Mouse (Mus musculus): ENCODE measurements around the gene Ccnd1.

The Ccnd1 gene

GRCm38 (mm10) chr7:144939344-144940002 is at the start of gene Ccnd1:
Gene Ccnd1 (minus strand): TSS chr7:144939925.
- peak; percentile 41 to 46 for DNase-seq

GRCm38 (mm10) chr7:144988856-144989255 is 49.1 kb upstream of the Ccnd1 start:
- no peak for DNase-seq

- no peak for DNase-seq
Observed at GRCm38 (mm10) chr7:144985100-144985499, 45.4 kb upstream of the Ccnd1 start.

DNA sequence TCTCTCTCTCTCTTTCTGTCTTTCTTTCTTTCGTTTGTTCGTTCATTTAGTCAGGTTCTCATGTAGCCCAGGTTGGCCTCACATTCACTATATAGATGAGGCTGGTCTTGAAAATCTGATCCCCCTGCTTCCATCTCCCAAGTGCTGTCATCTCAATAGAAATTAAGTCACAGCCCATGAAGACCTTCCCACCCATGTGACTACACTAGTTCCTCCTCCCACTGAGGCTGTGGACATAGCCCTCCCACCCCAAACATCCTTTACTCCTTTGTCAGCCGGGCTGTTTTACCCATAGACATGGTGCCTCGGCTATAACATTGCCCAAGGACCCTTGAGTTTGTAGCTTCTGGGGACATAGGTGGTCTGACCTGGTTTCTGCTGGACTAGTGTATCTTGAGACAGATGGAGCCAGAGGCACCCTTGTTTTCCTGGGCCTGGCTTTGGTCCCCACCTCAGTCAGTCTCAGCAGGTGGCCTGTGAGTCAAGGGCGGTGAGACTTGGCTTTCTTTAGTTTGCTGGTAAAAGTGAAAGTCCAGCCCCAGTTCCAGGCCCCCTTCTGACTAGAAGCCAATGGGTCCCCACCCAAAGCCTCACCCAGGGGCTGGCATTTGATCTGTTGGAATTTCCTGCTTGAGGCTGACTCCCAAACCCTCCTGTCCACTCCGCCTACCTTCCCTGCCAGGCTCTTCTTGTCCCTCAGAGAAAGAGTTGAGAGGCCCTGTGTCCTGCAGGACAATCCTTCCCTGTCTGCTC is 42.8 kb upstream of the Ccnd1 start:
- DNase-seq, result no peak

DNA sequence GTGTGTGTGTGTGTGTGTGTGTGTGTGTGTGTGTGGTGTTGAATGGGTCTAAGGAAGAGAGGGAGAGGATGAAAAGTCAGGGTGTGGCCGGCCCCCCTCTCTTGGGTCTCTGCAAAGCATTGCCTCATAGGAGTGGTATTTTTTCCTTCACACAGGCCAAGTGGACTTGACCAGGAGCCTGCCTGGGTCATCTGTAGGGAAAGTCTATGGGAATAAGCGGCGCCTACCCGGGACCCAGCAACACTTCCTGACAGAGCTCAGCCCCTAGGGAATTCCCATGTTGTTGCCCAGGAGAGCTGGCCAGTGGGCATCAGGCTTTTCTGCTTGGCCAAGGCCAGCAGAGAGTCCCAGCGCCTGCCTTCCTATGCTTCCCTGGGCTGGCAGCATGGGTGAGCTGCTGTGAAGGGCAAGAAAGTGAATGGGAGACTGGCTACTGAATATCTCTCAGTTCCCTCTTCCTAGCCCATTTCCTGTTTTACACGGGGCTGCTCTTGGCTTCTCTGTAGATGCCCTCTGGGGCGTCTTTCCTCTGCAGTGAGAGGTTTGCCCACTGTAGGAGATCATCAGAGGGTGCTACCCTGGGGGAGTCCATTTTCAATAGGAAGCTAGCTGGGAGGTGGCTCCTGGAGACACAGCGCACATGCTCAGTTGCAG is 41.8 kb upstream of the Ccnd1 start:
- DNase-seq, result no peak

DNA sequence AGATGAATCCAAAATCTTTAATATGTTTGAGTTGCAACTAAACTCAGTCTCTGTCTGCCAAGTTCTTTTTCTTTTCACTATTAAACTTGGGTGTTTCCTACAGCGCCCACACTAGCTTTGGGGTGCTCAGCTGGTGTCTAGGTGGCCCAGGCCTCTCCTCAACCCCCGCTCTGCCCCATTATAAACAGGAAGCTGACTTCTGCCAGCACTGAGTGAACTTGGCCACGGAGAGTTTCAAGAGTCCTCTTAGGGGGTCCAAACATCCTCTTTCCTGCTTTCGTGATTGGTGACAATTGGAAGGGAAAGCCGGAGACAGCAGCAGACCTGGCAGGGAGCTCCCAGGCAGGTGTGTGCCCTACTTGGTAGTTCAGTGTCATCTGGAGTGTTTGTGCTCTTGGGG is 40.1 kb upstream of the Ccnd1 start:
- no peak for DNase-seq

GRCm38 (mm10) chr7:144977121-144977520 is 37.4 kb upstream of the Ccnd1 start:
- no peak for DNase-seq

DNA sequence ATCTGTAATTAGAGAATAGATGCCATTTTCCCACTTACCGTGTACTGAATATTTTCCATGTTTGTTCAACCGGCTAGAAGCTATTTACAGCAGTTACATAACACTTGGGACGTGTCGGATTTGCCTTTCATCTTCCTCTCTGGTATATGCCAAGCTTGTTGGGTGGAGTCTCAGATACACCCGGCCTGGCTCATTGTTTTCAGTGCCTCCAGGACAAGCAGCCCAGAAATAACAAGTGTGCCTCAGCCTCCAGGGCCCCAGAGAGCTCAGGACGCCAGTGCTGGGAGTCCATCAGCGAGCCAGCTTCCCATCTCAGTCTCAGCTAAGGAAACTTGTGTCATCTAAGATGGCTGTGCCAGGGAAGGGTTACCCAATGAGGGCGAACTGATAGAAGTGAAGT is 33.7 kb upstream of the Ccnd1 start:
- DNase-seq, result no peak

GRCm38 (mm10) chr7:144971769-144972168 is 32.0 kb upstream of the Ccnd1 start:
- DNase-seq, result no peak

GRCm38 (mm10) chr7:144970997-144971768 is 31.5 kb upstream of the Ccnd1 start:
- no peak for DNase-seq

GRCm38 (mm10) chr7:144965893-144966292 is 26.2 kb upstream of the Ccnd1 start:
- no peak for DNase-seq

GRCm38 (mm10) chr7:144964316-144964715 is 24.6 kb upstream of the Ccnd1 start:
- DNase-seq, result no peak

- no peak for DNase-seq
Observed at GRCm38 (mm10) chr7:144963911-144964310, 24.2 kb upstream of the Ccnd1 start.

DNA sequence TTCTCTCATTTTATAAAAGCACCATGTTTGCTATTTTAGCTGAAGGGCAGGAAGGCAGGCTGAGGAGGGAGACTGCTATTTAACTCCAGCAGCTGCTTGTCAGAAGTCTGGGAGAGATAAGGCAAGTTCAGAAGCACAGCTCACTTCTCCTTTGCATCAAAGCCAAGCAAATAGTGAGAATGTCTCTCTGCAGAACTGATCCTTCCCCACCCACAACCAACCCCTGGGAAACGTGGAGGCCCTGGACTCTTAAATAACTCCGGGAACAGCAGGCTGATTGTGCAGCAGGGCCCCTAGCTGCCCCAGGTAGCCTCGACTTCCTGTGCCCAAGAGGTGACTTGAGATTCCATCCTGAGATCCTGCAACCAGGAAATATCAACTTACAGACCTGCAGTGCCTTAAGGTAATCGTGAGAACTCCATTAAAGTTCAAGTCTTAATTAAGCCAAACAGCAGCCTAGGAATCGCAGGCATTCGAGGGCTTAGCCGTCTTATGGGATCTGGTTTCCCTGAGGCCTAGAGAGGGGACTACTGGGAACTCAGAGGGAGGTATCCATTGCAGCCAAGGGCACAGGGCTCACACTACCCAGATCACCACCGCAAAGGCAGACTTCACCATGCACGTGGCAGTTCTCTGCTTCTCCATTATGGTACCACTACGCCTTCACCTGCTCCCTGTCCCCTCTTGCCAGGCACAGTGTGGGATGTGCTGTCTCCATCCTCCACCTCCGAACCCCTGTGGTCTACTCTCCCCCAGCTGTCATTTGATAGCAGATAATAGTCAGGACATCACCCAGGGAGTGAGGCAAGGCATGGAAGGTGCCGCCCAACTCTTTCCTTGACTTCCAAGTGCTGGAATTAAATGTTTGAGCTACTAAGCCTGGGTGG is 19.0 kb upstream of the Ccnd1 start:
- no peak for DNase-seq

DNA sequence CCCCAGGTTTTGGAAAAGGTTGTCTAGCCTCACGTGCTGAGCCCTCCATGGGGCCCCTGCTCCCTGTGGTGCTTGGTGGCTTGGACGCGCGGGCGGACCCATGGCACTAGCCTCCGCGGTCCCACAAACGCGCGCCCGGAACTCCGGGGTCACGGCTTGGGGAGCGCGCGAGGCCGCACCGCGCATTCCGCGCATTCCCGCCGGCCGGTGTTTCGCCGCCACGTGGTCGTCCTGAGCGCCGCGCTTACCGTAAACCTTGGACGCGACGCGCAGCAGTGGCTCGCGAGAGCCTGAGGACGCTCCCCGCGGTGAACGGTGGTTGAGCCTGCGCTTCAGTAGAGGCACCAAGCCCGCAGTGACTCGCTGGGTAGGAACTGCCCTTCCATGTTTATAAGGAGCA is 3.5 kb upstream of the Ccnd1 start:
- peak; percentile 58 to 62 for DNase-seq

GRCm38 (mm10) chr7:144942744-144943135 is 3.0 kb upstream of the Ccnd1 start:
- no peak for DNase-seq

- no peak for DNase-seq
Observed at GRCm38 (mm10) chr7:144942071-144942743, 2.5 kb upstream of the Ccnd1 start.

GRCm38 (mm10) chr7:144941242-144941831 is 1.6 kb upstream of the Ccnd1 start:
- DNase-seq, result peak; percentile 21 to 35

DNA sequence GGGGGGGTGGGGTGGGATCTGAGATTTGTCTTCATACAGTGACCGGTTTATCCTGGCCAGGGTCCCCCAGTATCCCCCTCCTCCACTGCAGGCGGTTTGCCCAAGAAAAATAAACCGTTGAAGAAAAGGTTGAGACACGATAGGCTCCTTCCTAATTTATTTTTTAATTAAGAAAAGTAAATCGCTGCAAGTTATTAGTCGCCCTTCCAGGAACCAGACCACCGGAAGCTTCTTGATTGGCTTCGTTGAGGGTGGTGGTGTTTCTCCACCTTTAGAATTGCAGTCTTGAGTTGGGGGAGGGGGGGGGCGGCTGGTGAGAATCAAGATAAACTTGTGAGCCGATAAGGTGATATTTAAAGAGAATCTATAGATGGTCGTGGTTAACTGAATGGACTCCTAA is 860 bp upstream of the Ccnd1 start:
- no peak for DNase-seq

- peak; percentile 5 to 14 for DNase-seq
Observed at GRCm38 (mm10) chr7:144940003-144940571, 362 bp upstream of the Ccnd1 start.

All from cerebellum, postnatal 36 days (tissue).